Mouse (Mus musculus): Measurements from ENCODE around the gene Tacc2.

DNA sequence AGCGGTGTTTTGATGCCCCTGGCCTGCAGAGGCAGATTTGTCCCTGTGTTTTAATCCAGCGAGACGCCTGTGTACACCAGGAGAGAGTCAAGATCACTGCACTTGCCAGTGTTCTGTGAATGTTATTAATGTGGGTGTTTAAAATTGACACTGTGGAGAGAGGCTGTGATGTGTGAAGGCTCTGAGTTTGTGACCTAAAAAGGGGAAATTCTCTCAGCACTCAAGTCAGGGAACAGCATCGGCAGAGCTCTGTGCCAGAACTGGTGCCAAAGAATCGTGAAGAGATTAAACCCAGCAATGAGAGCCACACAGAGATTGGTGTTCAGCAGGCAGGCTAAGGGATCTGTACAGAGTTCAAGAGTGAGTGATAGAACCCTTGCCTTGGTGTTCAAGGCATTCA is 21.6 kb upstream of the Tacc2 start:
- no peak for TF ChIP-seq TAL1 (IDR thresholded peaks at IDR 0.05; ENCODE audit: low read length)
- no peak for TF ChIP-seq GATA1 (IDR thresholded peaks at IDR 0.05; ENCODE audit: low read length)
